Mouse (Mus musculus) embryonic facial prominence, embryonic 12.5 days (tissue): Measurements from ENCODE around the gene Arvcf. TPM values are rescaled to one million over a fixed set of nuclear protein-coding genes. Genes with fewer than 3 reads are reported as not detected.
A peak's percentile ranks its signal among the peaks of the same experiment; 100 is the strongest.

ENCODE experiments used
- ATAC-seq: fragments of 200-750 bp; cut with Nextera tagmentation; 2 replicates; pipeline ENCODE4 v1.8.0; 2017; ENCODE audit not compliant: insufficient number of reproducible peaks, insufficient read depth, low FRiP score, low TSS enrichment
- H3K27ac ChIP-seq: fragments of 300-500 bp; sonication (generic); 2 replicates; pipeline ENCODE4 v1.5.1; 2016; ENCODE audit warnings: mild to moderate bottlenecking
- H3K27me3 ChIP-seq: fragments of 300-500 bp; sonication (generic); 2 replicates; pipeline ENCODE4 v1.6.1; 2016; ENCODE audit warnings: mild to moderate bottlenecking, moderate library complexity
- H3K36me3 ChIP-seq: fragments of 300-500 bp; sonication (generic); 2 replicates; pipeline ENCODE4 v1.6.1; 2016; ENCODE audit warnings: mild to moderate bottlenecking
- H3K4me1 ChIP-seq: fragments of 300-500 bp; sonication (generic); 2 replicates; pipeline ENCODE4 v1.6.1; 2016
- H3K4me2 ChIP-seq: fragments of 300-500 bp; sonication (generic); replicated peaks from 2 replicates; pipeline ENCODE4 v1.6.1; 2016; ENCODE audit warnings: mild to moderate bottlenecking, moderate library complexity
- H3K4me3 ChIP-seq: fragments of 300-500 bp; sonication (generic); 2 replicates; pipeline ENCODE4 v1.5.1; 2016; ENCODE audit warnings: mild to moderate bottlenecking
- H3K9ac ChIP-seq: fragments of 300-500 bp; sonication (generic); 2 replicates; pipeline ENCODE4 v1.6.1; 2016; ENCODE audit warnings: mild to moderate bottlenecking, moderate library complexity
- H3K9me3 ChIP-seq: fragments of 300-500 bp; sonication (generic); 2 replicates; pipeline ENCODE4 v1.6.1; 2016; ENCODE audit warnings: mild to moderate bottlenecking, moderate library complexity
- WGBS: fragments of 180-500 bp; shearing (Covaris S2); methylation state at CpG from one replicate; pipeline ENCODE4 v1.1.7; 2016; 5-methylcytosine and 5-hydroxymethylcytosine counted together
- polyA plus RNA-seq: library from polyadenylated mRNA; unstranded; fragments of >200 nt; fragmentation: Nextera tagmentation; extraction: Ambion mirVana; gene quantifications from 2 replicates; pipeline ENCODE4 v1.2.1, GENCODE M21; 2016

The Arvcf gene
- polyA plus RNA-seq, 1 experiment from 2014 or later: 44.4 TPM

GRCm38 (mm10) chr16:18391127-18391526 is 43.1 kb downstream of the Arvcf start:
- WGBS: 95% methylated on average over 3 of the region's 3 CpGs
- Histone ChIP-seq H3K9ac (no peak overlapping the region), H3K4me3 (no peak overlapping the region), H3K27ac (no peak overlapping the region), H3K27me3 (no peaks in the 10 kb centered on the region), H3K9me3 (no peaks in the 10 kb centered on the region), H3K4me1 (peaks cover 50% of the 10 kb centered on the region), H3K4me2 (no peak overlapping the region), H3K36me3 (no peaks in the 10 kb centered on the region)
- ATAC-seq: no peak

- Histone ChIP-seq H3K36me3 (peaks cover 2% of the 10 kb centered on the region; the same call in 1 of the 2 replicates), H3K9ac (no peak overlapping the region), H3K4me2 (no peak overlapping the region), H3K27ac (no peak overlapping the region), H3K4me1 (peaks cover 54% of the 10 kb centered on the region), H3K4me3 (no peak overlapping the region), H3K9me3 (no peaks in the 10 kb centered on the region), H3K27me3 (no peaks in the 10 kb centered on the region)
- 96% methylated on average over 3 of the region's 3 CpGs for WGBS
- no peak for ATAC-seq
These were observed 43.7 kb downstream of the Arvcf start for GRCm38 (mm10) chr16:18391728-18392127.

- Histone ChIP-seq H3K4me3 (peak overlapping the region; percentile 71), H3K9me3 (no peaks in the 10 kb centered on the region), H3K36me3 (peaks cover 12% of the 10 kb centered on the region), H3K4me2 (peak overlapping the region; percentile 90), H3K9ac (peak overlapping the region; percentile 71), H3K27ac (peak overlapping the region; percentile 74), H3K27me3 (no peaks in the 10 kb centered on the region), H3K4me1 (peaks cover 45% of the 10 kb centered on the region)
- WGBS: under 1% methylated on average over 61 of the region's 63 CpGs
- peak; percentile 74 for ATAC-seq
These were observed 44.8 kb downstream of the Arvcf start for GRCm38 (mm10) chr16:18392469-18393426.

- H3K4me3 ChIP-seq: peak overlapping the region; percentile 71
- peak overlapping the region; percentile 90 for H3K4me2 ChIP-seq
- no peaks in the 10 kb centered on the region for H3K27me3 ChIP-seq
- peak overlapping the region; percentile 71; the same call in 1 of the 2 replicates for H3K9ac ChIP-seq
- 50% methylated on average over 5 of the region's 5 CpGs for WGBS
- ATAC-seq: no peak
- H3K9me3 ChIP-seq: no peaks in the 10 kb centered on the region
- no peak overlapping the region for H3K27ac ChIP-seq
- H3K36me3 ChIP-seq: peaks cover 20% of the 10 kb centered on the region
- H3K4me1 ChIP-seq: peaks cover 36% of the 10 kb centered on the region
These were observed 45.6 kb downstream of the Arvcf start for GRCm38 (mm10) chr16:18393595-18393994.

- no peaks in the 10 kb centered on the region for H3K27me3 ChIP-seq
- no peak for ATAC-seq
- no peak overlapping the region for H3K4me3 ChIP-seq
- peak overlapping the region; percentile 90 for H3K4me2 ChIP-seq
- H3K9ac ChIP-seq: no peak overlapping the region
- no peak overlapping the region for H3K27ac ChIP-seq
- no peaks in the 10 kb centered on the region for H3K9me3 ChIP-seq
- H3K36me3 ChIP-seq: peaks cover 25% of the 10 kb centered on the region
- H3K4me1 ChIP-seq: peaks cover 32% of the 10 kb centered on the region
- WGBS: 80% methylated on average over 3 of the region's 3 CpGs
These were observed 46.1 kb downstream of the Arvcf start for GRCm38 (mm10) chr16:18394056-18394455.

GRCm38 (mm10) chr16:18394777-18395619 is 47.0 kb downstream of the Arvcf start:
- H3K36me3 ChIP-seq: peaks cover 35% of the 10 kb centered on the region
- H3K27me3 ChIP-seq: no peaks in the 10 kb centered on the region
- H3K27ac ChIP-seq: 0 out of 2 replicates have a peak overlapping the region, but pooled peaks have one; percentile 17
- H3K4me2 ChIP-seq: peak overlapping the region; percentile 6; the same call in 1 of the 2 replicates
- H3K4me1 ChIP-seq: peaks cover 30% of the 10 kb centered on the region
- H3K9ac ChIP-seq: no peak overlapping the region
- 25% methylated on average over 11 of the region's 11 CpGs for WGBS
- ATAC-seq: no peak
- H3K9me3 ChIP-seq: no peaks in the 10 kb centered on the region
- no peak overlapping the region for H3K4me3 ChIP-seq

GRCm38 (mm10) chr16:18395620-18396036 is 47.6 kb downstream of the Arvcf start:
- ATAC-seq: no peak
- Histone ChIP-seq H3K9ac (0 out of 2 replicates have a peak overlapping the region, but pooled peaks have one; percentile 0), H3K9me3 (no peaks in the 10 kb centered on the region), H3K4me3 (no peak overlapping the region), H3K4me1 (peaks cover 36% of the 10 kb centered on the region), H3K4me2 (no peak overlapping the region), H3K36me3 (peaks cover 41% of the 10 kb centered on the region), H3K27ac (no peak overlapping the region), H3K27me3 (no peaks in the 10 kb centered on the region)
- WGBS: 33% methylated on average over 6 of the region's 7 CpGs

GRCm38 (mm10) chr16:18396201-18396600 is 48.2 kb downstream of the Arvcf start:
- 86% methylated on average over 2 of the region's 2 CpGs for WGBS
- H3K4me3 ChIP-seq: no peak overlapping the region

GRCm38 (mm10) chr16:18396791-18397621 is 49.0 kb downstream of the Arvcf start:
- Histone ChIP-seq H3K4me3 (no peak overlapping the region), H3K27ac (no peak overlapping the region), H3K36me3 (peaks cover 48% of the 10 kb centered on the region), H3K27me3 (no peaks in the 10 kb centered on the region), H3K4me2 (no peak overlapping the region), H3K4me1 (peaks cover 40% of the 10 kb centered on the region), H3K9me3 (no peaks in the 10 kb centered on the region), H3K9ac (no peak overlapping the region)
- WGBS: 94% methylated on average over 27 of the region's 27 CpGs
- ATAC-seq: no peak

More at GRCm38 (mm10) chr16:18396201-18396600, 48.2 kb downstream of the Arvcf start:
- Histone ChIP-seq H3K27me3 (no peaks in the 10 kb centered on the region), H3K9me3 (no peaks in the 10 kb centered on the region), H3K36me3 (peaks cover 41% of the 10 kb centered on the region), H3K9ac (no peak overlapping the region), H3K4me2 (no peak overlapping the region), H3K27ac (no peak overlapping the region), H3K4me1 (peaks cover 40% of the 10 kb centered on the region)
- no peak for ATAC-seq

GRCm38 (mm10) chr16:18400028-18400427 is 52.0 kb downstream of the Arvcf start:
- Histone ChIP-seq H3K36me3 (peaks cover 79% of the 10 kb centered on the region), H3K9me3 (no peaks in the 10 kb centered on the region), H3K27ac (no peak overlapping the region), H3K27me3 (no peaks in the 10 kb centered on the region), H3K4me2 (no peak overlapping the region), H3K4me1 (peaks cover 21% of the 10 kb centered on the region), H3K4me3 (no peak overlapping the region), H3K9ac (no peak overlapping the region)
- ATAC-seq: no peak
- WGBS: 66% methylated on average over 9 of the region's 9 CpGs
